14 mouse cellular contexts compared by ENCODE assay signal in genomic region chr10:116746281-116747011, GRCm38 (mm10).
A peak's percentile ranks its signal among the peaks of the same experiment; 100 is the strongest.
DNase-seq lines count a peak whose midpoint lies in the region; ATAC-seq and TF ChIP-seq lines count a peak whose summit lies in the region.
"Had no signal": no experiment of that assay in that cellular context is flagged by ENCODE, and none has a peak within 500 bp of the region (broad histone marks: within the 10 kb centered on the region; RNA-seq: fewer than 3 reads in every experiment).

No protein-coding gene starts in this region.

- WGBS in kidney, embryonic 16.5 days, result 41% methylated on average over 10 of the region's 10 CpGs
- 57% methylated on average over 10 of the region's 10 CpGs for WGBS in small intestine, adult 2 months

- TF ChIP-seq CTCF in small intestine, adult 2 months (IDR thresholded peaks at IDR 0.05; ENCODE audit: extremely low read depth, insufficient read length, insufficient replicate concordance, low read depth, low read length), result no peak

- H3K4me1 ChIP-seq in kidney, embryonic 16.5 days (ENCODE audit: insufficient read depth, low read length), result no peaks in the 10 kb centered on the region; the same call in 1 of the 2 replicates
- H3K4me1 ChIP-seq in small intestine, adult 2 months (ENCODE audit: control insufficient read depth, insufficient read depth, insufficient read length, low read length), result peaks cover 4% of the 10 kb centered on the region; the same call in 1 of the 2 replicates
- H3K4me1 ChIP-seq: intestine, embryonic 15.5 days had no signal

- DNase-seq in CD4-positive helper T cell, adult 2 months (ENCODE audit: low read depth, low spot score), result peak; percentile 41
- peak; percentile 6 for DNase-seq in T-cell, adult 2 months (ENCODE audit: low spot score)
- DNase-seq in frontal cortex, postnatal 14 days (ENCODE audit: low spot score in 2 of 2), result no peak
- no peak for DNase-seq in layer of hippocampus, postnatal 25 days (ENCODE audit: extremely low spot score in 1 of 2, low spot score in 1 of 2)
- no peak for DNase-seq in ovary, postnatal 36 days (ENCODE audit: low spot score)
- DNase-seq: cerebellum, adult 11-12 months; embryo, embryonic 11 days; heart, adult 11 months; layer of hippocampus, postnatal 36 days had no signal

- H3K4me3 ChIP-seq in kidney, embryonic 16.5 days (ENCODE audit: low read length), result no peak overlapping the region
- no peak overlapping the region for H3K4me3 ChIP-seq in small intestine, adult 2 months (ENCODE audit: low read depth, low read length)
- H3K4me3 ChIP-seq: erythroblast, embryonic 14.5 days; intestine, embryonic 15.5 days had no signal

- H3K9me3 ChIP-seq in kidney, embryonic 16.5 days (ENCODE audit: low read length), result peaks cover 3% of the 10 kb centered on the region; the same call in 1 of the 2 replicates
- H3K9me3 ChIP-seq: intestine, embryonic 15.5 days had no signal

- no peak overlapping the region for H3K4me2 ChIP-seq in kidney, embryonic 16.5 days (replicated peaks; ENCODE audit: low read depth, low read length)
- H3K4me2 ChIP-seq: intestine, embryonic 15.5 days had no signal

- peak; percentile 94 for ATAC-seq in kidney, embryonic 16.5 days (ENCODE audit: low FRiP score, low TSS enrichment)
- no peak for ATAC-seq in frontal cortex, adult (ENCODE audit: low TSS enrichment)
- ATAC-seq: intestine, embryonic 15.5 days had no signal

- TF ChIP-seq POLR2A in small intestine, adult 2 months (IDR thresholded peaks at IDR 0.05; ENCODE audit: low read depth, low read length), result no peak

- H3K36me3 ChIP-seq in kidney, embryonic 16.5 days (ENCODE audit: insufficient read depth, low read length), result no peaks in the 10 kb centered on the region
- H3K36me3 ChIP-seq in small intestine, adult 2 months (ENCODE audit: control insufficient read depth, insufficient read depth, low read length), result no peaks in the 10 kb centered on the region
- H3K36me3 ChIP-seq: intestine, embryonic 15.5 days had no signal

- no peak overlapping the region for H3K27ac ChIP-seq in kidney, embryonic 16.5 days (ENCODE audit: low read length)
- 0 out of 2 replicates have a peak overlapping the region, but pooled peaks have one; percentile 36 for H3K27ac ChIP-seq in small intestine, adult 2 months (ENCODE audit: insufficient read depth, low read depth, low read length)
- H3K27ac ChIP-seq: intestine, embryonic 15.5 days had no signal

- no peaks in the 10 kb centered on the region for H3K27me3 ChIP-seq in kidney, embryonic 16.5 days (ENCODE audit: insufficient read depth, low read length)
- no peaks in the 10 kb centered on the region for H3K27me3 ChIP-seq in small intestine, adult 2 months (ENCODE audit: control insufficient read depth, insufficient read depth, low read length)
- H3K27me3 ChIP-seq: intestine, embryonic 15.5 days had no signal

- no peak overlapping the region for H3K9ac ChIP-seq in kidney, embryonic 16.5 days (replicated peaks; ENCODE audit: low read length)
- H3K9ac ChIP-seq: intestine, embryonic 15.5 days had no signal

Comparison
In these comparisons a context has a peak if more than half of its experiments do, and no peak if none do; other contexts are left out.
1. DNase-seq: peak in CD4-positive helper T cell, adult 2 months (single experiment) and T-cell, adult 2 months (single experiment); none in frontal cortex, postnatal 14 days (0 of 2), layer of hippocampus, postnatal 25 days (0 of 2) and ovary, postnatal 36 days (single experiment).